In genomic region chr7:74462451-74462850, GRCm38 (mm10) we compare ENCODE assay signal across 23 mouse cellular contexts.
DNase-seq lines count a peak whose midpoint lies in the region; ATAC-seq and TF ChIP-seq lines count a peak whose summit lies in the region.
"Had no signal": no experiment of that assay in that cellular context is flagged by ENCODE, and none has a peak within 500 bp of the region (broad histone marks: within the 10 kb centered on the region; RNA-seq: fewer than 3 reads in every experiment).

No protein-coding gene starts in this region.

- H3K9ac ChIP-seq in hindbrain, embryonic 14.5 days: no peak overlapping the region
- H3K9ac ChIP-seq in hindbrain, embryonic 11.5 days (ENCODE audit: low read depth, low read length): no peak overlapping the region
- H3K9ac ChIP-seq: embryonic facial prominence, embryonic 13.5 days; forebrain, embryonic 15.5 days; limb, embryonic 12.5 days; liver, postnatal 0 days; neural tube, embryonic 15.5 days had no signal

- no peak for TF ChIP-seq POLR2A in brain, embryonic 14.5 days (IDR thresholded peaks at IDR 0.05; ENCODE audit: borderline replicate concordance, extremely low read depth, insufficient read depth, insufficient read length, poor library complexity, severe bottlenecking)

- peaks cover 6% of the 10 kb centered on the region; the same call in 1 of the 2 replicates for H3K4me1 ChIP-seq in hindbrain, embryonic 14.5 days (replicated peaks; ENCODE audit: control insufficient read depth, insufficient read depth, low read length)
- no peaks in the 10 kb centered on the region for H3K4me1 ChIP-seq in hindbrain, embryonic 11.5 days (replicated peaks; ENCODE audit: control insufficient read depth, insufficient read depth, low read length)
- H3K4me1 ChIP-seq: forebrain, embryonic 15.5 days had no signal

- H3K4me3 ChIP-seq in hindbrain, embryonic 14.5 days (replicated peaks; ENCODE audit: low read length): no peak overlapping the region
- H3K4me3 ChIP-seq in hindbrain, embryonic 11.5 days (ENCODE audit: low read depth, low read length): no peak overlapping the region
- H3K4me3 ChIP-seq: embryonic facial prominence, embryonic 13.5 days; forebrain, embryonic 15.5 days; heart, embryonic 10.5 days; layer of hippocampus, adult 2 months; limb, embryonic 12.5 days; neural tube, embryonic 15.5 days had no signal

- H3K27ac ChIP-seq in hindbrain, embryonic 14.5 days: peak overlapping the region; percentile 28; the same call in 1 of the 2 replicates
- H3K27ac ChIP-seq in hindbrain, embryonic 11.5 days (ENCODE audit: low read depth, low read length): no peak overlapping the region
- H3K27ac ChIP-seq: embryonic facial prominence, embryonic 13.5 days; forebrain, embryonic 15.5 days; heart, embryonic 10.5 days; layer of hippocampus, adult 2 months; limb, embryonic 12.5 days; macrophage; neural tube, embryonic 15.5 days had no signal

- TF ChIP-seq CTCF in brain, embryonic 14.5 days (IDR thresholded peaks at IDR 0.05; ENCODE audit: borderline replicate concordance, extremely low read depth, insufficient read depth, insufficient read length): no peak

- DNase-seq in hindbrain, embryonic 14.5 days (ENCODE audit: low spot score): no peak
- no peak for DNase-seq in hindbrain, embryonic 11.5 days (ENCODE audit: low spot score)
- DNase-seq in R1 (ENCODE audit: low read depth, low spot score): peak; percentile 10
- DNase-seq in brain, embryonic 14.5 days (ENCODE audit: low read depth): peak; percentile 54
- peak; percentile 41 to 60 for DNase-seq in cerebellum, postnatal 25 days
- DNase-seq in kidney, adult 18-20 months: no peak
- DNase-seq in adrenal gland, postnatal 25 days: no peak
- DNase-seq: adrenal gland, postnatal 14 days; embryo, embryonic 11 days; kidney, adult 8-10 months; kidney, postnatal 14 days; liver, postnatal 0 days; right cerebral cortex, postnatal 14 days; spleen, adult 18-20 months had no signal

- no peaks in the 10 kb centered on the region for H3K27me3 ChIP-seq in hindbrain, embryonic 14.5 days (ENCODE audit: control insufficient read depth, insufficient read depth, low read length)
- no peaks in the 10 kb centered on the region for H3K27me3 ChIP-seq in hindbrain, embryonic 11.5 days (ENCODE audit: control insufficient read depth, insufficient read depth, low read length)
- H3K27me3 ChIP-seq: embryonic facial prominence, embryonic 13.5 days; forebrain, embryonic 15.5 days; limb, embryonic 12.5 days; neural tube, embryonic 15.5 days had no signal

- H3K36me3 ChIP-seq in hindbrain, embryonic 14.5 days (replicated peaks; ENCODE audit: control insufficient read depth, insufficient read depth): no peaks in the 10 kb centered on the region
- no peaks in the 10 kb centered on the region for H3K36me3 ChIP-seq in hindbrain, embryonic 11.5 days (ENCODE audit: control insufficient read depth, insufficient read depth, low read length)
- H3K36me3 ChIP-seq: embryonic facial prominence, embryonic 13.5 days; forebrain, embryonic 15.5 days; heart, embryonic 10.5 days; limb, embryonic 12.5 days; neural tube, embryonic 15.5 days had no signal

- ATAC-seq in hindbrain, embryonic 14.5 days (ENCODE audit: low FRiP score): no peak
- ATAC-seq in hindbrain, embryonic 11.5 days (ENCODE audit: low FRiP score): no peak
- ATAC-seq: forebrain, embryonic 15.5 days; liver, postnatal 0 days; lung, postnatal 0 days had no signal

- WGBS in hindbrain, embryonic 14.5 days: 34% methylated on average over 4 of the region's 4 CpGs
- WGBS in hindbrain, embryonic 11.5 days: 63% methylated on average over 4 of the region's 4 CpGs

- H3K9me3 ChIP-seq in hindbrain, embryonic 14.5 days (ENCODE audit: control insufficient read depth, low read length): no peaks in the 10 kb centered on the region
- no peaks in the 10 kb centered on the region for H3K9me3 ChIP-seq in hindbrain, embryonic 11.5 days (ENCODE audit: control insufficient read depth, low read length)
- H3K9me3 ChIP-seq: embryonic facial prominence, embryonic 13.5 days; forebrain, embryonic 15.5 days; heart, embryonic 10.5 days; limb, embryonic 12.5 days; neural tube, embryonic 15.5 days had no signal

- H3K4me2 ChIP-seq in hindbrain, embryonic 14.5 days (replicated peaks): no peak overlapping the region
- no peak overlapping the region for H3K4me2 ChIP-seq in hindbrain, embryonic 11.5 days (replicated peaks; ENCODE audit: low read depth, low read length)
- H3K4me2 ChIP-seq: embryonic facial prominence, embryonic 13.5 days; forebrain, embryonic 15.5 days; limb, embryonic 12.5 days; liver, embryonic 11.5 days; neural tube, embryonic 15.5 days had no signal

Comparison
In these comparisons a context has a peak if more than half of its experiments do, and no peak if none do; other contexts are left out.
1. DNase-seq: peak in R1 (single experiment), brain, embryonic 14.5 days (single experiment) and cerebellum, postnatal 25 days (2 of 2); none in hindbrain, embryonic 14.5 days (single experiment), hindbrain, embryonic 11.5 days (single experiment), kidney, adult 18-20 months (single experiment) and adrenal gland, postnatal 25 days (single experiment).